Mouse (Mus musculus) lung, adult 2 months (tissue): Measurements from ENCODE around the gene Fig4.

Source experiments
- CTCF ChIP-seq: fragments of 200-500 bp; IDR thresholded peaks from 2 replicates; pipeline ENCODE4 v1.5.1; 2011; ENCODE audit warnings: mild to moderate bottlenecking, low read length, control low read depth; ENCODE audit not compliant: insufficient read depth
- POLR2A ChIP-seq: fragments of 200-500 bp; IDR thresholded peaks from 2 replicates; pipeline ENCODE4 v1.6.1; 2011; ENCODE audit warnings: low read depth, mild to moderate bottlenecking, control low read depth, low read length, borderline replicate concordance; ENCODE audit errors: extremely low read depth

GRCm38 (mm10) chr10:41157296-41157695, 145.8 kb downstream of the Fig4 start:
- TF ChIP-seq POLR2A (no peak), CTCF (no peak)
